Mouse (Mus musculus) heart, postnatal 0 days (tissue): Measurements from ENCODE around the gene Rras.

ENCODE experiments used
- CTCF ChIP-seq: IDR thresholded peaks from 2 replicates; pipeline ENCODE4 v1.5.1; 2016; ENCODE audit warnings: antibody characterized with exemption, control low read depth, low read depth
- EP300 ChIP-seq: IDR thresholded peaks from 2 replicates; pipeline ENCODE4 v1.6.1; 2016; ENCODE audit warnings: antibody characterized with exemption, low read depth

- TF ChIP-seq CTCF (no peak), EP300 (no peak)
Measured at GRCm38 (mm10) chr7:44997940-44998428, 19.8 kb upstream of the Rras start.
